13 mouse cellular contexts compared by ENCODE assay signal in the genomic region with DNA sequence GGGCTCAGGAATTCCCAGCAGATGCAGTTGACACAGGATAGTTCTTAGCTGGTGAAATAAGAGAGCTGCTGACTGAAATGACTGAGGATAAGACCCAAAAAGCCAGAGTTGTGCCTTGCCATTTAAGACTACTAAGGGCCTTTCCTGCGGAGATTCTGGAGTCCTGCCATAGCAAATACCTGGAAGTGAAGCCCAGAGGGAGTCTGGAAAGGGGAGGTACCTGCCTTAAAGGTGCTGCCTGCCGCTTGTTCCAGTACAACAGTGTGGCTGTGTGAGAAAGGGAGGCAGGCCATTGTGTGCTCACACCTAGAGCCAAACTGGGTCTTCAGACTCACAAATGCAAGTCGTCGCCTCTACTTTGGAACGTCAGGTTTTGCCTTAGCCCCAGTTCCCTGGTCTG.
DNase-seq lines count a peak whose midpoint lies in the region; ATAC-seq and TF ChIP-seq lines count a peak whose summit lies in the region.
"Had no signal": no experiment of that assay in that cellular context is flagged by ENCODE, and none has a peak within 500 bp of the region (broad histone marks: within the 10 kb centered on the region; RNA-seq: fewer than 3 reads in every experiment).

No protein-coding gene starts in this region.

- peak overlapping the region; percentile 32 for H3K4me2 ChIP-seq in embryonic facial prominence, embryonic 14.5 days (ENCODE audit: low read depth, low read length)
- peak overlapping the region; percentile 42 for H3K4me2 ChIP-seq in lung, embryonic 15.5 days
- H3K4me2 ChIP-seq in midbrain, embryonic 13.5 days (replicated peaks) = no peak overlapping the region
- H3K4me2 ChIP-seq: forebrain, embryonic 12.5 days; hindbrain, embryonic 13.5 days had no signal

- 55% methylated on average over 5 of the region's 5 CpGs for WGBS in heart, adult 2 months
- WGBS in embryonic facial prominence, embryonic 14.5 days = 33% methylated on average over 5 of the region's 5 CpGs
- WGBS in lung, embryonic 15.5 days = 44% methylated on average over 5 of the region's 5 CpGs
- 34% methylated on average over 5 of the region's 5 CpGs for WGBS in midbrain, embryonic 13.5 days

- no peaks in the 10 kb centered on the region for H3K27me3 ChIP-seq in heart, adult 2 months (ENCODE audit: control insufficient read depth, insufficient read depth, low read length)
- H3K27me3 ChIP-seq in E14TG2a.4 (ENCODE audit: insufficient read depth, low read length) = no peaks in the 10 kb centered on the region
- H3K27me3 ChIP-seq in embryonic facial prominence, embryonic 14.5 days (replicated peaks; ENCODE audit: control insufficient read depth, insufficient read depth, low read length) = no peaks in the 10 kb centered on the region
- no peaks in the 10 kb centered on the region for H3K27me3 ChIP-seq in lung, embryonic 15.5 days
- peaks cover 39% of the 10 kb centered on the region for H3K27me3 ChIP-seq in midbrain, embryonic 13.5 days

- H3K9ac ChIP-seq in heart, adult 2 months (ENCODE audit: low read depth, low read length) = no peak overlapping the region
- peak overlapping the region; percentile 34; the same call in 1 of the 2 replicates for H3K9ac ChIP-seq in embryonic facial prominence, embryonic 14.5 days (ENCODE audit: low read depth, low read length)
- 0 out of 2 replicates have a peak overlapping the region, but pooled peaks have one; percentile 4 for H3K9ac ChIP-seq in lung, embryonic 15.5 days
- H3K9ac ChIP-seq in midbrain, embryonic 13.5 days (replicated peaks) = no peak overlapping the region
- H3K9ac ChIP-seq: forebrain, embryonic 12.5 days; hindbrain, embryonic 13.5 days; liver, postnatal 0 days had no signal

- no peaks in the 10 kb centered on the region for H3K9me3 ChIP-seq in E14TG2a.4 (ENCODE audit: low read length)
- no peaks in the 10 kb centered on the region for H3K9me3 ChIP-seq in embryonic facial prominence, embryonic 14.5 days (ENCODE audit: control insufficient read depth, low read length)
- H3K9me3 ChIP-seq in lung, embryonic 15.5 days = no peaks in the 10 kb centered on the region
- H3K9me3 ChIP-seq in midbrain, embryonic 13.5 days = no peaks in the 10 kb centered on the region
- H3K9me3 ChIP-seq: forebrain, embryonic 12.5 days; hindbrain, embryonic 13.5 days had no signal

- H3K4me1 ChIP-seq in heart, adult 2 months (ENCODE audit: control insufficient read depth, insufficient read depth, low read length) = peaks cover 26% of the 10 kb centered on the region
- peaks cover 61% of the 10 kb centered on the region for H3K4me1 ChIP-seq in E14TG2a.4 (replicated peaks; ENCODE audit: low read depth, low read length)
- H3K4me1 ChIP-seq in embryonic facial prominence, embryonic 14.5 days (ENCODE audit: control insufficient read depth, insufficient read depth, low read length) = peaks cover 25% of the 10 kb centered on the region
- H3K4me1 ChIP-seq in lung, embryonic 15.5 days = peaks cover 54% of the 10 kb centered on the region
- H3K4me1 ChIP-seq in midbrain, embryonic 13.5 days (replicated peaks) = peaks cover 25% of the 10 kb centered on the region

- H3K36me3 ChIP-seq in heart, adult 2 months (ENCODE audit: control insufficient read depth, insufficient read depth, low read length) = peaks cover 60% of the 10 kb centered on the region
- H3K36me3 ChIP-seq in E14TG2a.4 (ENCODE audit: insufficient read depth, low read length) = peaks cover 24% of the 10 kb centered on the region
- H3K36me3 ChIP-seq in embryonic facial prominence, embryonic 14.5 days (ENCODE audit: control insufficient read depth, insufficient read depth, low read length) = no peaks in the 10 kb centered on the region
- H3K36me3 ChIP-seq in lung, embryonic 15.5 days = 0 out of 2 replicates have a peak, but pooled peaks cover 3% of the 10 kb centered on the region
- no peaks in the 10 kb centered on the region for H3K36me3 ChIP-seq in midbrain, embryonic 13.5 days
- H3K36me3 ChIP-seq: forebrain, embryonic 12.5 days; hindbrain, embryonic 13.5 days had no signal

- no peak for DNase-seq in heart, adult 2 months
- no peak for DNase-seq in heart, postnatal 14 days
- DNase-seq in embryonic facial prominence, embryonic 14.5 days (ENCODE audit: low spot score) = no peak
- DNase-seq in thymus, postnatal 14 days = no peak
- DNase-seq in right cerebral cortex, postnatal 4 days = no peak
- DNase-seq: cerebellum, postnatal 25 days; gastrocnemius, postnatal 14 days; liver, postnatal 0 days had no signal

- no peak overlapping the region for H3K4me3 ChIP-seq in heart, adult 2 months
- peak overlapping the region; percentile 70 for H3K4me3 ChIP-seq in E14TG2a.4 (replicated peaks; ENCODE audit: low read length)
- H3K4me3 ChIP-seq in embryonic facial prominence, embryonic 14.5 days (ENCODE audit: low read depth, low read length) = peak overlapping the region; percentile 1; the same call in 1 of the 2 replicates
- peak overlapping the region; percentile 6 for H3K4me3 ChIP-seq in lung, embryonic 15.5 days
- H3K4me3 ChIP-seq in midbrain, embryonic 13.5 days (replicated peaks) = no peak overlapping the region
- H3K4me3 ChIP-seq: forebrain, embryonic 12.5 days; hindbrain, embryonic 13.5 days had no signal

- peaks cover 9% of the 10 kb centered on the region; the same call in 1 of the 2 replicates for H3K79me2 ChIP-seq in heart, adult 2 months (replicated peaks; ENCODE audit: control insufficient read depth, insufficient read depth, low read length)

- no peak for ATAC-seq in embryonic facial prominence, embryonic 14.5 days (ENCODE audit: low read depth)
- no peak for ATAC-seq in lung, embryonic 15.5 days (ENCODE audit: borderline replicate concordance, extremely low read depth, low FRiP score, low TSS enrichment)
- no peak for ATAC-seq in midbrain, embryonic 13.5 days
- ATAC-seq: liver, postnatal 0 days had no signal

- intact Hi-C loops in heart, adult 2 months (cut with DNase I) = no loop called here
- intact Hi-C loops in heart, postnatal 14 days (cut with DNase I) = loop anchor here (10.0 kb wide), 1 partner anchor 295 kb away; no protein-coding TSS in a partner anchor

- no peak for TF ChIP-seq EP300 in heart, adult 2 months (IDR thresholded peaks at IDR 0.05; ENCODE audit: insufficient read depth, low read depth, low read length)

- H3K27ac ChIP-seq in heart, adult 2 months = peak overlapping the region; percentile 86
- peak overlapping the region; percentile 41 for H3K27ac ChIP-seq in embryonic facial prominence, embryonic 14.5 days (replicated peaks; ENCODE audit: low read depth, low read length)
- peak overlapping the region; percentile 66 for H3K27ac ChIP-seq in lung, embryonic 15.5 days
- H3K27ac ChIP-seq in midbrain, embryonic 13.5 days = no peak overlapping the region
- H3K27ac ChIP-seq: forebrain, embryonic 12.5 days; hindbrain, embryonic 13.5 days had no signal

- TF ChIP-seq CTCF in heart, adult 2 months (IDR thresholded peaks at IDR 0.05) = no peak
- TF ChIP-seq CTCF in E14TG2a.4 (conservative IDR thresholded peaks at IDR 0.05; ENCODE audit: low read length) = no peak

- TF ChIP-seq POLR2A in heart, adult 2 months (IDR thresholded peaks at IDR 0.05; ENCODE audit: insufficient read depth, low read depth, low read length) = no peak

Comparison
In these comparisons a context has a peak if more than half of its experiments do, and no peak if none do; other contexts are left out.
1. H3K4me3 ChIP-seq: peak in E14TG2a.4 (single experiment), embryonic facial prominence, embryonic 14.5 days (single experiment) and lung, embryonic 15.5 days (single experiment); none in heart, adult 2 months (single experiment) and midbrain, embryonic 13.5 days (single experiment).
2. H3K9ac ChIP-seq: peak in embryonic facial prominence, embryonic 14.5 days (single experiment) and lung, embryonic 15.5 days (single experiment); none in heart, adult 2 months (single experiment) and midbrain, embryonic 13.5 days (single experiment).